Mouse (Mus musculus) E14TG2a.4 (cell line): ENCODE data around the gene Gm11114.

Experiments
- H3K27me3 ChIP-seq: 2 replicates; pipeline ENCODE4 v1.6.1; 2014; ENCODE audit warnings: low read length, control low read depth; ENCODE audit not compliant: insufficient read depth
- H3K36me3 ChIP-seq: 2 replicates; pipeline ENCODE4 v1.6.1; 2014; ENCODE audit warnings: low read length, control low read depth; ENCODE audit not compliant: insufficient read depth
- H3K4me1 ChIP-seq: replicated peaks from 2 replicates; pipeline ENCODE4 v1.6.1; 2014; ENCODE audit warnings: low read depth, low read length, control low read depth
- H3K4me3 ChIP-seq: replicated peaks from 2 replicates; pipeline ENCODE4 v1.5.1; 2014; ENCODE audit warnings: mild to moderate bottlenecking, low read length
- H3K9me3 ChIP-seq: 2 replicates; pipeline ENCODE4 v1.6.1; 2014; ENCODE audit warnings: low read length, control low read depth
- CTCF ChIP-seq: conservative IDR thresholded peaks from 2 replicates; pipeline ENCODE4 v1.5.1; 2014; ENCODE audit warnings: low read length
- NANOG ChIP-seq: IDR thresholded peaks from 2 replicates; pipeline ENCODE4 v1.6.1; 2014; ENCODE audit warnings: borderline replicate concordance, low read length, mixed read lengths
- POU5F1 ChIP-seq: IDR thresholded peaks from 2 replicates; pipeline ENCODE4 v1.6.1; 2014; ENCODE audit warnings: low read length, borderline replicate concordance

Gm11114 gene

DNA sequence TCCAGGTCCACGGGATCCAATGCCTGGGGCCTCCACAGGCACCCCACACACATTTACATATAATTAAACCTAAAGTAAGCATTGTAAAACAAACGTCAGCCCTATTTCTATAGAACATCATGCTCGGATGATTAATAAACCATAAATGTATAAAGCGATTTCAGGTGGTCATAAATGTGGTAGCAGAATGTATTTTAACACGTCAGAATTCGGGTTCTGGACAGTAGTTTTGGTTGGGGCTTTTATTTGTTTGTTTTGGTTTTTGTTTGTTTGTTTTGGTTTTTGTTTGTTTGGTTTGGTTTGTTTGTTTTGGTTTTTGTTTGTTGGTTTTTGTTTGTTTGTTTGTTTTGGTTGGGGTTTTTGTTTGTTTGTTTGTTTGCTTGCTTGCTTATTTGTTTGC is at the start of gene Gm11114:
Gm11114 (plus strand) TSS at position 301 of the 400 bp plus-strand sequence.
- Histone ChIP-seq H3K4me3 (no peak within 1 kb of the TSS), H3K4me1 (no peaks in the 10 kb centered on the region), H3K27me3 (no peaks in the 10 kb centered on the region), H3K9me3 (no peaks in the 10 kb centered on the region), H3K36me3 (no peaks in the 10 kb centered on the region)
- TF ChIP-seq CTCF, result no peak
- TF ChIP-seq NANOG, result no peak
- TF ChIP-seq POU5F1, result no peak

DNA sequence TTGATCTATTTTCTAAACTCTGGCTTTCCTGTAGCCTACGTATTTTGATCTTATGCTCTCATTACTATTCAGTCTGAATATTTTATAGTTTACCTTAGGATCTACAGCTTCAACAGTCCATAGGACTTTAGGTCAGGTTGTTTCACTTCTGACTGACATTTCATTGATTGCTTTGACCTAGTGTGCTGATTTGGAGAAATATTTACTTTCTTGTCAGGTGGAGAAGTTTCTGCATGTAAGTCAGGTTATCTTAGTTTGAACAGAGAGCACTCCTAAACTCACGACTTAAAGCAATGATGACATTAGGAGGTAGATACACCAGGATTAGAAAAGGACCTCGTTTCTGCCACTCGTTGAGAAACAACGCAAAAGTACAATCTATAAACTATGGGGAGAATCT is 45.7 kb upstream of the Gm11114 start:
- no peak for TF ChIP-seq POU5F1
- TF ChIP-seq NANOG, result no peak
- TF ChIP-seq CTCF, result no peak
- no peaks in the 10 kb centered on the region for H3K4me1 ChIP-seq
- H3K9me3 ChIP-seq, result peaks cover 12% of the 10 kb centered on the region; the same call in 1 of the 2 replicates
- no peaks in the 10 kb centered on the region for H3K36me3 ChIP-seq
- no peak overlapping the region for H3K4me3 ChIP-seq
- no peaks in the 10 kb centered on the region for H3K27me3 ChIP-seq

DNA sequence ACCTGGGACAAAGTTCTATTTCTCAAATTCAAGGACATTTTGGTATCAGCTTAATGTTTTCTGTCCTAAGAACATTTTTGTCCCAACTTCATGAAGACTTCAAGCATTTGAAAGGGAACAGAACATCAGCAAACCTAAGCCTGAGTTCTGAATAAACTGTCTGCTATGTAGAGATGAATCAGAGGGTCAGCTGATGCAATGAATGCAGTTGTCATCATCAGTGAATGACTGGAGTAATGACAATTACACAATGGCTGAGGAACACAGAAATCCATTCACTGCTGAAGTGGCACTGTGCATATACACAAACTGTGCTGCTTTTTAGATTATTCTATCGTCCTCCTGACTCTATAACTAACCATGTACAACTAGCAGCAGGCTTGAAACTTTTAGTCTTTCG is 38.5 kb upstream of the Gm11114 start:
- peaks cover 12% of the 10 kb centered on the region; the same call in 1 of the 2 replicates for H3K9me3 ChIP-seq
- H3K4me1 ChIP-seq, result no peaks in the 10 kb centered on the region
- H3K27me3 ChIP-seq, result no peaks in the 10 kb centered on the region
- no peak overlapping the region for H3K4me3 ChIP-seq
- H3K36me3 ChIP-seq, result no peaks in the 10 kb centered on the region
- no peak for TF ChIP-seq CTCF
- no peak for TF ChIP-seq POU5F1

DNA sequence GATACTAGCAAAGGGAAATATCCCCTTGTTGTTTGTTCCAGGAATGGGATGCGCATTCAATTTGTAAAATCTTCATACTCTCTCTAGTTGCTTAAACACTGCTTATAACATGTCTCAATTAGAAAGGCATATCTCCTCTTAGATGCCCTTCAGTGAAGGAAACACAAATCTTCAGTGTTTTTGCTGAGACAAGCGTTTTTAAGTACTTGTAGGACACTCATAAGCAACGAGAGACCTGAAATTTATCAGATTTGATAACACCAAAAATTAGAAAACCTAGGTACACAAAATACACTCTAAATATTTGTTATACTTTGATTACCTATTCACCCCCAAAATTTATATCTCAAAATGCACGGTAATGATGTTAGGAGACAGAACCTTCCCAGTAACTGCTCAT is 9.7 kb upstream of the Gm11114 start:
- Histone ChIP-seq H3K27me3 (no peaks in the 10 kb centered on the region), H3K4me1 (no peaks in the 10 kb centered on the region), H3K9me3 (no peaks in the 10 kb centered on the region), H3K36me3 (no peaks in the 10 kb centered on the region), H3K4me3 (no peak overlapping the region)
- TF ChIP-seq POU5F1, result no peak
- TF ChIP-seq CTCF, result no peak
- TF ChIP-seq NANOG, result no peak

DNA sequence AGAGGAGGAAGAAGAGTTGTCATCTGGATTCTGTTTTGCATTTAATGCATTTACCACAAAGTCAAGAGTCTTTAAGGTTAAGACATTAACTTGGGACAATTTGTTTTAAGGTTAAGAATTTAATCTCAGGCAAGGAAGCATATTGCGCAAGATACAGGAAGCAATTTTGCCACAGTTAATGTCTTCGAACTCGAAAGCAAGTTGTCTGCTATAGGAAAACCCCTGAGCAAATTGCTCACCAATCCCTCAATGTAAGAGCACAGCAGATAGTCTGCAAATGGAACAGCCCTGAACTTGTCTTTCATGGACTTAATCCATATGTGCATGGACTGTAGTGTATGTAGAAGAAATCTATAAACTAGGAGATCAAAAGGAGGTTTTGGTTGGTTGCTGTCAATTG is 9.2 kb upstream of the Gm11114 start:
- Histone ChIP-seq H3K27me3 (no peaks in the 10 kb centered on the region), H3K4me1 (no peaks in the 10 kb centered on the region), H3K4me3 (no peak overlapping the region), H3K36me3 (no peaks in the 10 kb centered on the region), H3K9me3 (no peaks in the 10 kb centered on the region)
- TF ChIP-seq POU5F1, result no peak

DNA sequence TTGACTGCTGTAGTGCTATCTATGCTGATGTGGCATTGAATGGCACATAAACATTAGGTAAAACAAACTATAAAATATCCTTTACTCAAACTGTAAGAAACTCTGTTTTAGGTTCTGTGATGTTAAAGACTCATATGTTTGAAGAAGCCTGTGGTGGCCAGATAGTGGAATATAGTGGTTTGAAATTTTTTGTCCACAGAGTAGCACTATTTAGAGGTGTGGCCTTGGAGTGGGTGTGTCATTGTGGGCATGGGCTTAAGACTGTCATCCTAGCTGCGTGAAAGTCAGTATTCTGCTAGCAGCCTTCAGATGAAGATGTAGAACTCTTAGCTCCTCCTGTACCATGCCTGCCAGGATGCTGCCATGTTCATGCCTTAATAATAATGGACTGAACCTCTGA is 3.5 kb downstream of the Gm11114 start:
- Histone ChIP-seq H3K4me3 (no peak overlapping the region), H3K27me3 (no peaks in the 10 kb centered on the region), H3K9me3 (no peaks in the 10 kb centered on the region), H3K4me1 (no peaks in the 10 kb centered on the region), H3K36me3 (no peaks in the 10 kb centered on the region)
- TF ChIP-seq NANOG, result no peak

DNA sequence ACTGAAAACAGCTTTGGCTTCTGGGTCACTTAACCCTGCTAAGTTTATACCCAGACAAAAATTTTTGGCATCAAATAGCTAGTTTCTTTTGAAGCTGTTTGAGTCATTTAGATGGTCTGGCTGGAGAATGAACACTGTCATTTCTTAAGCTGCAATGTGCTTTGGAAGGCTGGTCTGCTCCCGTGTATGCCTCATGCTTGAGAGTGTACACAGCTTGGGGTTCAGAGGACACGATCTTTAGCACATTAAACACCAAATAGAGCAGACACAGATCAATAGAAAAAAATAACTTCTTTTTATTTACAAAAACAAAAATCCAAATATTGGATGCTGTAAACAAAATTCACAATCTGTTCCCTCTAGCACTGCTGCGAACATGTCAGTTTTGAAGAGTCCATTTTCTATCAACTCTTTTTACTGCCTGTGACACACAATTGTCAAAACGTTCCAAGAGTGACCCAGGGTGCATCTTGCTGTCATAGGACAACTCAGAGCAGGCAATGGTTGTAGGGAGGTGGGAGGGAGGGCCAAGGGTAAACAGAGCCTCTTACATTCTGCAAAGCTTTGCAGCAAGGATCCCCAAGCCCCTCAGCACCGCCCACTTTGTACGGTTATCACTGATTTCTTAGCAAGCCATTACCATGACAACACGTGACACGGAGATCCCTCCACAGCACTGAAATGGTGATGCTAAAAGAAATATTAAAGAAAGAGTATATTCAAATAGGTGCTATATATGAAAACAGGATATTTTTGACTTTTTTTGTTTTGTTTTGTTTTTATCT is 7.8 kb downstream of the Gm11114 start:
- no peaks in the 10 kb centered on the region for H3K36me3 ChIP-seq
- H3K27me3 ChIP-seq, result peaks cover 17% of the 10 kb centered on the region
- no peaks in the 10 kb centered on the region for H3K4me1 ChIP-seq
- no peak overlapping the region for H3K4me3 ChIP-seq
- no peaks in the 10 kb centered on the region for H3K9me3 ChIP-seq
- TF ChIP-seq POU5F1 (no peak), NANOG (no peak), CTCF (no peak)

DNA sequence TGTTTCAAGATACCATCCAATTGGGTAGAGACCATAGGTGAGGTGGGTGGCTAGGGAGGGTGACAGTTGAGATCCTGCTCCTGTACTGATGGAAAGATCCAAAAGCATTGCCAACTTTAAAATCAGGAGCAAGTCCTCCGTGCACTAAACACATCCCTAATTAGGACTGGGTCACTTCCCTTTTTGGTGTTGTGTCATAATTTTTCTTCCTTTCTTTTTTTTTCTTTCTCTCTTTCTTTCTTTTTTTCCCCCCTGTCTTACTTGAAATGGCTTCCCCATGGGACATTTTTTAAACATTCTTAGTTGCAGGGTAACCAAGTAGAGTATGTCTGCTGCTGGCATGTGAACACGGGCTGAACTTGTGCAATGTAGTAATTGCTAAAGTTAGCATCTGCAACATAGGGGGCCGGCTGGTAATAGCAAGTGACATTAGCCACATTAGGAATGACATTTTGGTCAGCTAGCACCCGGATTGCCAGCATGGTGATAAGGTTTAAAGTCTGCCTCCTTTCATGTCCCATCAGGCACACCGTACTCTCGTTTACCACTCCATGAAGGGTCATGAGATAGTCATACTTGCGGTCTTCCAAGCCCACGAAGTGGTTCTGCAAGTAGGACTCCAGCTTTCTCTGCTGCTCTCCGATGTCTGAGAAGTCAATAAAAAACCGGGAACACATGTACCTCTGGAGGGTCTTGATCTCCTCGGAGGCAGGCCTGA is 11.7 kb downstream of the Gm11114 start:
- TF ChIP-seq NANOG (no peak), POU5F1 (no peak), CTCF (no peak)
- Histone ChIP-seq H3K27me3 (peaks cover 51% of the 10 kb centered on the region), H3K9me3 (no peaks in the 10 kb centered on the region), H3K4me1 (peaks cover 10% of the 10 kb centered on the region), H3K4me3 (no peak overlapping the region), H3K36me3 (no peaks in the 10 kb centered on the region)
